Mouse (Mus musculus) limb, embryonic 15.5 days (tissue): Measurements from ENCODE around the gene 1700020A23Rik. TPM values are rescaled to one million over a fixed set of nuclear protein-coding genes. Genes with fewer than 3 reads are reported as not detected.
"Not testable (repeated sequence)": the region's sequence is repeated elsewhere in the genome, so short reads cannot be mapped to it uniquely, and the experiment has no call there.

Experiments used
- ATAC-seq: fragments of 200-750 bp; cut with Nextera tagmentation; 2 replicates; pipeline ENCODE4 v1.8.0; 2017; ENCODE audit warnings: low read depth, moderate TSS enrichment; ENCODE audit not compliant: insufficient number of reproducible peaks, low FRiP score, low TSS enrichment
- H3K27ac ChIP-seq: fragments of 300-500 bp; sonication (generic); 2 replicates; pipeline ENCODE4 v1.5.1; 2015; ENCODE audit warnings: moderate library complexity, mild to moderate bottlenecking, inconsistent platforms
- H3K27me3 ChIP-seq: fragments of 300-500 bp; sonication (generic); 2 replicates; pipeline ENCODE4 v1.6.1; 2015; ENCODE audit warnings: inconsistent platforms
- H3K36me3 ChIP-seq: fragments of 300-500 bp; sonication (generic); 2 replicates; pipeline ENCODE4 v1.6.1; 2015; ENCODE audit warnings: inconsistent platforms
- H3K4me1 ChIP-seq: fragments of 300-500 bp; sonication (generic); 2 replicates; pipeline ENCODE4 v1.6.1; 2015; ENCODE audit warnings: inconsistent platforms
- H3K4me2 ChIP-seq: fragments of 300-500 bp; sonication (generic); 2 replicates; pipeline ENCODE4 v1.6.1; 2015; ENCODE audit warnings: mild to moderate bottlenecking, inconsistent platforms
- H3K4me3 ChIP-seq: fragments of 300-500 bp; sonication (generic); 2 replicates; pipeline ENCODE4 v1.5.1; 2015; ENCODE audit warnings: mild to moderate bottlenecking, inconsistent platforms
- H3K9ac ChIP-seq: fragments of 300-500 bp; sonication (generic); 2 replicates; pipeline ENCODE4 v1.6.1; 2015; ENCODE audit warnings: inconsistent platforms
- H3K9me3 ChIP-seq: fragments of 300-500 bp; sonication (generic); 2 replicates; pipeline ENCODE4 v1.6.1; 2016; ENCODE audit warnings: inconsistent platforms
- WGBS: fragments of 180-500 bp; shearing (Covaris S2); methylation state at CpG from one replicate; pipeline ENCODE4 v1.1.7; 2015; 5-methylcytosine and 5-hydroxymethylcytosine counted together
- polyA plus RNA-seq: library from polyadenylated mRNA; unstranded; fragments of >200 nt; fragmentation: Nextera tagmentation; extraction: Ambion mirVana; gene quantifications from 2 replicates; pipeline ENCODE4 v1.2.1, GENCODE M21; 2015

Gene 1700020A23Rik
- 0.37 TPM in 1 of 2 replicates, not detected in the other for polyA plus RNA-seq

DNA sequence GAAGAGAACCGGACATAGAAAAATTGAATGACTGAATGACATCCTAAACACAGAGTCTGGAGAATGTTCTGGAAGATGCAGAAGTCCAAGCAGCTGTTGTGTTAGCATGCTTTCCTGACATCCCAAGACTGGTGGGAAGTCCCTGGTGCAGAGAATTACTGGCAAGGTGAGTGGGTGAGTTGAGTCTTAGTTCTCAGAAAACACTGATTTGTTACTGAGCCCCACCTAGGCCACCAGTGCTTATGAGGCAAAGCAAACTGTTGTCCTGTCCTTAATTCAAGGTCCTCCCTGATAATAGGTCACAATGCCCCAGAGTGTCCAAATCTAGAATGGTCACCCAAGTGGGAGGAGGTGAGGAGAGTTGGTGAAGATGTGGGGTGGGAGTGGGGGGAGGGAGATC is at the start of gene 1700020A23Rik, which contains the start of gene Gm28372:
Gene 1700020A23Rik, plus strand, starts transcription at position 321 of the 400 bp plus-strand sequence.
Gene Gm28372, plus strand, starts transcription at position 301 of the 400 bp plus-strand sequence.
- H3K27ac ChIP-seq, result no peak within 1 kb of the TSS
- WGBS, result 94% methylated on average over 1 of the region's 1 CpGs
- H3K27me3 ChIP-seq, result no peaks in the 10 kb centered on the region
- H3K9ac ChIP-seq, result no peak within 1 kb of the TSS
- no peak within 1 kb of the TSS for H3K4me2 ChIP-seq
- ATAC-seq, result no peak
- no peaks in the 10 kb centered on the region for H3K36me3 ChIP-seq
- H3K4me1 ChIP-seq, result peaks cover 20% of the 10 kb centered on the region
- no peaks in the 10 kb centered on the region for H3K9me3 ChIP-seq
- no peak within 1 kb of the TSS for H3K4me3 ChIP-seq

DNA sequence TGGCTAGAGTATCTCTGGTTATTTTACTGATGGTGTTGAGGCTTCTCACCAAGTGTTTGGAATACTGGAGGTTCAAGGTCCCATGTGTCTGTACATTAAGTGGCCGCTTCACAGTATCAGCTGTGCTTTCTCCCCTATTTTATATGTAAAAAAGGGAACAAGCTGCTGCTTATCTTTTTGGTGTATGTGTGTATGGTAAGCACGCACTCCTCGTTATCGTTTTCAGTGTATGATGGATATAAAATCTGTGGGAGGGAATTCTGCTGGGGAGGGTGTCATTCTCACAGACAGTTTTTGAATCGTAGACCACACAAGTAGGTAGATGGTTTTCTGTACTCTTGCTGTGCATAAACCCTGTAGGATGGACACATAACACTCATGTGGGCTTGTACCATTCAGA is 47.5 kb upstream of the 1700020A23Rik start:
- WGBS, result 92% methylated on average over 5 of the region's 5 CpGs
- Histone ChIP-seq H3K4me3 (no peak overlapping the region), H3K27me3 (peaks cover 56% of the 10 kb centered on the region), H3K27ac (no peak overlapping the region), H3K36me3 (peaks cover 7% of the 10 kb centered on the region; the same call in 1 of the 2 replicates), H3K9me3 (no peaks in the 10 kb centered on the region), H3K4me2 (no peak overlapping the region), H3K4me1 (peaks cover 10% of the 10 kb centered on the region), H3K9ac (no peak overlapping the region)
- no peak for ATAC-seq

DNA sequence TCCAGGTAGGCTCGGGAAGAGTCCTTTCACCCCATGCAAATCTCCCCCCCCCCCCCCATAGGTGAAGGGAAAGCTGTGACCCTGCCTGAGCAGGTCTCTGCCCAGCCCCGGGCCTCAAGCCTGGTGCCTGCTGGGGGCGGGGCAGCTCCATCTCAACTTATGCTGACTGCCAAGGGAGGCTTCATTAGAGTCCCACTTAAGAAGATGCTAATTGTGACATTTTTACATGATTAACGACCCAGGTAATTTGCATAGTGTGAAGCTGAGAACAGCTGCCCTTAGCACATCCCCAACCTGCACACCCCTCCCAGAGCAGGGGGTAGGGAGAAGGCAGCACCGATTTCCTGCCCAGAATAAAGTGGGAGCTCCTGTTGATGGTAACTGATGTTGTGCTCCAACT is 46.2 kb upstream of the 1700020A23Rik start:
- no peak overlapping the region for H3K9ac ChIP-seq
- no peak for ATAC-seq
- peaks cover 69% of the 10 kb centered on the region for H3K27me3 ChIP-seq
- no peak overlapping the region for H3K27ac ChIP-seq
- 10% methylated on average over 5 of the region's 5 CpGs for WGBS
- peaks cover 7% of the 10 kb centered on the region; the same call in 1 of the 2 replicates for H3K36me3 ChIP-seq
- peaks cover 10% of the 10 kb centered on the region for H3K4me1 ChIP-seq
- H3K4me2 ChIP-seq, result no peak overlapping the region
- no peak overlapping the region for H3K4me3 ChIP-seq
- H3K9me3 ChIP-seq, result no peaks in the 10 kb centered on the region

DNA sequence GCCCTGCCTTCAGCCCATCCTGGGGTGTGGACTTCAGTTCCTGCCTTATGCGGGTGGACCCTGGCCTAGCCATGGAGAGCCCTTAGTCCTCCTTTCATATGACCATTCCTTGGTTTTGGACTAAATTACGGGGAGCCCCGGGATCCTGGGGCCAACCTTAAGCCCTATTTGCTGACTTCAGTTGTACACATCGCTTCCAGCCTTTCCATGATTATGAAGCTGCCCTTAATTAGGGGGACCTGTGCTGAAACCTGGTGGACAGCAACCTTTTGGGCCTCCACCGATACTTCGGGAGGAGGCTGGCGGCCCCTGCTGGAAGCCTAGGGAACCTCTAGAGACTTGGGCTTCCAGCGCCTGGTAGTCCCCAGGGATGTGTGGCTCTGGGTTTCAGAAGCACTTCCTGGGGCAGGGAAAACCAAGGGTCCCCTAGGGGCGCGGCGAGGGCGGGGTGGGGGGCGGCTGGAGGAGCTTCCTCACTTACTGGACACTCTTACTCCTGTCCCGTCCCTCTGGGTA is 42.5 kb upstream of the 1700020A23Rik start:
- Histone ChIP-seq H3K27ac (no peak overlapping the region), H3K4me2 (no peak overlapping the region), H3K27me3 (peaks cover 81% of the 10 kb centered on the region), H3K4me1 (peaks cover 17% of the 10 kb centered on the region), H3K36me3 (peaks cover 7% of the 10 kb centered on the region; the same call in 1 of the 2 replicates), H3K4me3 (no peak overlapping the region), H3K9ac (no peak overlapping the region), H3K9me3 (no peaks in the 10 kb centered on the region)
- no peak for ATAC-seq
- WGBS, result 5% methylated on average over 14 of the region's 14 CpGs

DNA sequence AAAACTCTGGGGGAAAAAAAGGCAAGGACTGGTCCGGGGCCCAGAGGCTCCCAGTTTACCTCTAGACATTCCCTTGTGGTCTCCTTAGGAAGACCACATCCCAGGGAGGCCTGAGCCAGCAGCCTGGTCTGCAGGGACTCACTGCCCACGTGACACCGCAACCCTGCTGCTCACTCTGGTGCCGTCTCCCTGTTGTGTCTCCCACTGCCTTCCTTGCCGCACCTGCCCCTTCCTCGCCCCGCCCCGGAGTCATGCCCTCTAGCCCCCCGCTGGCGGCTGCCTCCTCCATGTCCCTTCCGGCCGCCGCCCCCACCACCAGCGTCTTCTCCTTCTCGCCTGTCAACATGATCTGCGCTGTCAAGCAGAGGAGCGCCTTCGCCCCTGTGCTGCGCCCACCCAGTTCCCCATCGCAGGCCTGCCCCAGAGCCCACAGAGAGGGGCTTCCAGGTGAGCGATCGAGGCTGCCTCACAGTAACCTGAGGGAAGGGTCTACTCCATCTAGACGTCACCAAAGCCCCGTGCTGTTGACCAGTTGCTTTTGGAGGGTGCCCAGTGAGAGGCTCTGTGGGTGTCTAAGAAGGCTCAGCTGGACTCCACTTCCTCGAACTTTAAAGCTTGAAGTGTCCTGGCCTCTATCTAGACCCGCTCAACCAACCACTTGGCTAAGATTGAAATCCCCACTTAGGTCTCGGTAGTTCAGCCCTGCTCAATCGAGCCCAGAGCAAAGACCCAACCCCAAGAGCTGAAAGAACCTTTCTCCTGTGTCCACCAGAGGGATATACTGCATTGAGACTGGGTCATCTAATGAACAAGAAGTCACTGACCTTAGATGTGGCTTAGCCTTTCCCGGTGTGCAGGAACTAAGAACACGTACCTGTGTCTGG is 39.6 kb upstream of the 1700020A23Rik start:
- WGBS, result 12% methylated on average over 29 of the region's 30 CpGs
- Histone ChIP-seq H3K4me1 (peaks cover 17% of the 10 kb centered on the region), H3K4me2 (peak overlapping the region; percentile 42), H3K27ac (no peak overlapping the region), H3K27me3 (peaks cover 55% of the 10 kb centered on the region), H3K9me3 (no peaks in the 10 kb centered on the region), H3K36me3 (no peaks in the 10 kb centered on the region), H3K4me3 (peak overlapping the region; percentile 28), H3K9ac (no peak overlapping the region)
- no peak for ATAC-seq

DNA sequence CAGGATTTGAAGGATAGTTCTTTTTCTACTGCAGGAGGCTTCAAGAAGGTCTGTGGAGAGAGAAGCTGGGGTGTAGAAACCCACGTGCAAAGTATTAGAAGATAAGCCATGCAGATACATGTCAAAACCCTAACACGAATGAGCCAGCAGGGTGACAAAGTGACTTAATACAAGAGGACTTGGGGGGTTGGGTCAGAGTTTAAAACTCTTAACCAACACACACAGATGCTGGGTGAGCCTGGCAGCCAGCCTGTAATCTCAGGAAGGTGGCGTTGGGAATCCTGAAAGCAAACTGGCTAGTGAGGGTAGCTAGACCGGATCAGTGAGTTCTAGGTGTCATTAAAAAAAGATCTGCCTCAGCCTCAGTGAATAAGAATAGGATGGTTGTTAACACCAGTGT is 37.7 kb upstream of the 1700020A23Rik start:
- Histone ChIP-seq H3K4me3 (no peak overlapping the region), H3K36me3 (no peaks in the 10 kb centered on the region), H3K27ac (no peak overlapping the region), H3K9ac (no peak overlapping the region), H3K4me2 (no peak overlapping the region), H3K9me3 (no peaks in the 10 kb centered on the region), H3K4me1 (peaks cover 8% of the 10 kb centered on the region), H3K27me3 (peaks cover 36% of the 10 kb centered on the region)
- ATAC-seq, result no peak
- 58% methylated on average over 4 of the region's 4 CpGs for WGBS

DNA sequence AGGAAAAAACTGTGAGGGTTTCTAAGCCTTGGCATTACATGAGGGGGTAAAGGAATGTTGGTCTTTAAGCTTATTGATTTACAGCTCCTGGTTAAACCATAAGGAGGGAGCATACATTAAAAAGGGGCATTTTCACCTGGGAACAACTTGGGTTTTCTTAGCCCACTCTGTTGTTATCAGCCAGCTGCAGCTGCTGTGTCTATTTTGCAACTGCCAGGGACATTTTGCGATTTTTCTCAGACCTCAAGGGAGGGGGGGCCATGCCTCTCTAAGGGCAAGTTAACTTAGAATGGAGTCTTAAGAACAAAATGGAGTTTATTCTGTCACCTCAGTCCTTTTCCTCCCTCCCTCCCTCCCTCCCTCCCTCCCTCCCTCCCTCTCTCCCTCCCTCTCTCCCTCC is 32.0 kb upstream of the 1700020A23Rik start:
- not testable (repeated sequence) for H3K9me3 ChIP-seq, ATAC-seq, H3K27me3 ChIP-seq, H3K27ac ChIP-seq, H3K4me3 ChIP-seq, H3K4me1 ChIP-seq, H3K4me2 ChIP-seq, H3K36me3 ChIP-seq, H3K9ac ChIP-seq
- WGBS, result 34% methylated on average over 1 of the region's 1 CpGs

DNA sequence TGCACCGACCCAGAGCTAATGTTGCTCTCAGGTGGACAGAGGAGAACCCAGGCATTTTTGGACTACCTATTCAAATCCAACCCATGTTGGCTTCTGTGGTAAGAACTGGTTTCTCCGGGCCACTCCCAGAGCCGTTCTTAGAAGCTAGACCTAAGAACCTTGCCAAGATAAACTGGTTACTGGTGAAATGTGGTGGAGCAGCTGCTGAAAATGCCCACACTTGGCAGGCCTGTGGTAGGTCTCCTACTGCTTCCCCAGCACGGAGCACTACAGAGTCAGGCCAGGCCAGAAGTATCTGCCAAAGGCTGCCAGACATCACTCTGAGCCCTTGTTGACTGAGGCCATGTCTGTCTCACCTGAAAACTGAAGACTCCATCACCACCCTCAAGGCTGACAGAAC is 30.1 kb upstream of the 1700020A23Rik start:
- Histone ChIP-seq H3K4me2 (0 out of 2 replicates have a peak overlapping the region, but pooled peaks have one; percentile 3), H3K4me1 (no peaks in the 10 kb centered on the region), H3K9me3 (no peaks in the 10 kb centered on the region), H3K36me3 (no peaks in the 10 kb centered on the region), H3K27ac (no peak overlapping the region), H3K4me3 (no peak overlapping the region), H3K27me3 (no peaks in the 10 kb centered on the region), H3K9ac (no peak overlapping the region)
- peak; percentile 63; the same call in 1 of the 2 replicates for ATAC-seq
- WGBS, result 48% methylated on average over 4 of the region's 4 CpGs

DNA sequence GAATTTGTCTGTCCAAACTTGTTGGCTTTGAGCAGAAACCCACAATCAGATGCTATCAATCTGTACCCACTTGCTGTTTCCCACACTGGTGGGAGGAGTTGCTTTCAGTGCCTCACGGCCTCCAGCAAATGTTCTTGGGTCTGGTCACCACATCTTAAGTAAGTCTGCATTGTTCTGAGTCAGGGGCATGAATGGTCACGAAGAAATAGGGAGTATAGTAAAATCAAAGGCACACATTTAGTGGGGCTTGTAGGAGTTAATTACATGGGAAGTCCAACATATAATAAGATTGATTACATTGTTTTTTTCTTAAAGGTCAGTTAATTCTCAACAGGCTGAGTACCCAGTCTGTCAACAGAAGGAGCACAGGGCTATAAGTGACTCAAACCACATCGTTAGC is 21.9 kb upstream of the 1700020A23Rik start:
- H3K4me3 ChIP-seq, result no peak overlapping the region
- ATAC-seq, result no peak
- no peak overlapping the region for H3K27ac ChIP-seq
- H3K4me1 ChIP-seq, result no peaks in the 10 kb centered on the region
- H3K9ac ChIP-seq, result no peak overlapping the region
- H3K4me2 ChIP-seq, result no peak overlapping the region
- no peaks in the 10 kb centered on the region for H3K27me3 ChIP-seq
- WGBS, result 34% methylated on average over 3 of the region's 3 CpGs
- H3K9me3 ChIP-seq, result no peaks in the 10 kb centered on the region
- no peaks in the 10 kb centered on the region for H3K36me3 ChIP-seq

DNA sequence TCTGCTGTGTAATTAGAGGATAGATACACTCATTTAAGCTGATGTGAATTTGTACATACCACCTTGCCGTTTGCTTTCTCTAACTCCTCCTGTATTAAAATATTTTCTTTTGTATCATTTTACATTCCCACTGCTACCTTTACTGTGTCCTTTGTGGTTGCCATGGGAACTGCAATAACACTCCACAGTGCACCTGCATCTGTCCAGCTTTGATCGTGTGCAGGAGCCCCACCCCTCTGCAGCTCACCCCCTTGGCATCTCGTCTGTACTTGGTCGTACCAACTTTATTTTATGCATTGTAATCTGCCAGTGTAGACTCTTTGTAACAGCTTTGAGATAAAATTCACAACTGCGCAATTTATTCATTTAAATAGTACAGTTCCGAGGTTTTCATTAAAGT is 21.2 kb upstream of the 1700020A23Rik start:
- ATAC-seq, result no peak
- WGBS, result 49% methylated on average over 6 of the region's 6 CpGs
- H3K9me3 ChIP-seq, result no peaks in the 10 kb centered on the region

DNA sequence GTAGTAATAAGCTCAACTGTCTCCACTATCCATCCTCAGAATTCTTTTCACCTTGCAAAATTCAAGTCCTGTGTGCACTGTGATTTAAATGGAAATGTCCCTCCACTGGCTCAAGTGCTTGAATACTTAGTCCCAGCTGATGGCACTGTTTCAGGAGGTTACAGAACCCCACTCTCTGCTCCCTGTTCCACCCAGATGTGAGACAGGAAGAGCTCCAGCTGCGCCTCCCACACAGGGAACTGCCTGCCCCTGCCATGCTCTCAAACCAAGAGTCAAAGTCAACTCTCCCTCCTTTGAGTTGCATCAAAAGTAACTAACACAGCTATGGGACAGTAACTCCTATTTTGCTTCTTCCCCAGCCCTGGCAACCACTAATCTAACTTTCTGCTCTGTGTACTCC is 18.8 kb upstream of the 1700020A23Rik start:
- no peaks in the 10 kb centered on the region for H3K9me3 ChIP-seq
- no peak overlapping the region for H3K9ac ChIP-seq
- H3K4me1 ChIP-seq, result no peaks in the 10 kb centered on the region
- no peak overlapping the region for H3K4me3 ChIP-seq
- H3K27me3 ChIP-seq, result no peaks in the 10 kb centered on the region
- no peak overlapping the region for H3K4me2 ChIP-seq
- H3K27ac ChIP-seq, result no peak overlapping the region
- ATAC-seq, result no peak
- 56% methylated on average over 1 of the region's 1 CpGs for WGBS
- H3K36me3 ChIP-seq, result peaks cover 11% of the 10 kb centered on the region

More for the DNA sequence above, 21.2 kb upstream of the 1700020A23Rik start:
- H3K27ac ChIP-seq, result no peak overlapping the region
- H3K9ac ChIP-seq, result no peak overlapping the region
- H3K4me2 ChIP-seq, result no peak overlapping the region
- H3K36me3 ChIP-seq, result no peaks in the 10 kb centered on the region
- H3K4me1 ChIP-seq, result no peaks in the 10 kb centered on the region
- no peak overlapping the region for H3K4me3 ChIP-seq
- no peaks in the 10 kb centered on the region for H3K27me3 ChIP-seq

DNA sequence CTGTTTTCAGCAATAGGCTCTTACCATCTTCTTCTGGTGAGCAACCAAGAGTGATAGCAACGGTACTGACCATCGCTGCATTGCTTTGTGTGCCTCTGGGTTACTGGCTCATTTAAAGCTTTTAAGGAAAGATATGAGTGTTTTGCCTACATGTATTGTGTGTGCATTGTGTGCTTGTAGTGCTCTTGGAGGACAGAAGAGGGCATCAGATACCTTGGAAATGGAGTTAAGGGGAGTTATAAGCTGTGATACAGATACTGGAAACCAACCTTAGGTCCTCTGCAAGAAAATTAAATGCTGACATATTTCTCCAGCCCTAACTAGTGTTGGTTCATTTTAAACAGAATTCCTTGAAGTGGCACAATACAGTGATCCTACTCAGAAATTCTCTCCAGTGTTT is 16.3 kb upstream of the 1700020A23Rik start:
- WGBS, result 83% methylated on average over 2 of the region's 2 CpGs
- H3K27ac ChIP-seq, result no peak overlapping the region
- no peaks in the 10 kb centered on the region for H3K9me3 ChIP-seq
- ATAC-seq, result no peak
- peaks cover 35% of the 10 kb centered on the region for H3K36me3 ChIP-seq
- no peaks in the 10 kb centered on the region for H3K27me3 ChIP-seq
- no peak overlapping the region for H3K4me3 ChIP-seq
- H3K4me2 ChIP-seq, result no peak overlapping the region
- no peak overlapping the region for H3K9ac ChIP-seq
- no peaks in the 10 kb centered on the region for H3K4me1 ChIP-seq
